Mouse (Mus musculus): ENCODE measurements around the gene Wwtr1. TPM values are rescaled to one million over a fixed set of nuclear protein-coding genes. Genes with fewer than 3 reads are reported as not detected.

The Wwtr1 gene
- polyA plus RNA-seq, 1 experiment from 2014 or later: 11.2 TPM

DNA sequence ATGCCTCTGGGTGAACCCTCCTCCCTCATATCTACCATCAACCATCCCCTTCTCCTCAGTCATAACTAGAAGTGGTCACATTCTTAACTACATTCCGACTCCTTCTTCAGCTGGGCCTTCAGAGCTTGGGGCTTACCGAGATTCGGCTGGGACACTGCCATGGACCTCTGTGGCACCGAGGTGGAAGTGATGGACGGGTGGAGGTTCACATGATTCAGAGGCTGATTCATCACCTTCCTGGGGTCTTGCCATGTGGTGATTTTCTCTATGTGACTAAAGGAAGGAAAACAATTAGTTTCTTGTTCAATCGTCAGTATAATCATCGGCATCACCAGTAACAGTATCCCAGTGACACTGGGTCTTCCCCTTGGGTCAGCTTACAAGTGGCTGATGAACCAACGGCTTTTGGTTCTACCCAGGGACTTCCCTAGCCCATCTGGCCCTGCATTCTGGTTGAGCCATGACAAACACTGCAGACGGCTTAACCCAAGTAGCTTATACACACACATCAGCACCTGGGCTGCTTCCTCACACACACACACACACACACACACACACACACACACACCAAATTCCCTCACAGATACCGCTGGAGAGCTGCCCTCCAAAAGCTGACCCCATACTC lies 74.0 kb downstream of the Wwtr1 start:
- Histone ChIP-seq H3K4me3 (ENCODE audit: low read depth, low read length) (no peak overlapping the region), H3K9me3 (ENCODE audit: control insufficient read depth, low read length) (no peaks in the 10 kb centered on the region), H3K36me3 (ENCODE audit: control insufficient read depth, insufficient read depth, low read length) (no peaks in the 10 kb centered on the region), H3K4me1 (ENCODE audit: control insufficient read depth, insufficient read depth, low read length) (peaks cover 2% of the 10 kb centered on the region; the same call in 1 of the 2 replicates), H3K9ac (ENCODE audit: low read length) (no peak overlapping the region), H3K4me2 (ENCODE audit: low read depth, severe bottlenecking) (no peak overlapping the region), H3K27ac (replicated peaks; ENCODE audit: low read depth, low read length) (no peak overlapping the region), H3K27me3 (ENCODE audit: control insufficient read depth, insufficient read depth, low read length) (no peaks in the 10 kb centered on the region)
- DNase-seq (ENCODE audit: low spot score) (no peak), ATAC-seq (ENCODE audit: insufficient number of reproducible peaks, low FRiP score, low TSS enrichment, low read depth) (no peak)
- 87% methylated on average over 10 of the region's 10 CpGs for WGBS

DNA sequence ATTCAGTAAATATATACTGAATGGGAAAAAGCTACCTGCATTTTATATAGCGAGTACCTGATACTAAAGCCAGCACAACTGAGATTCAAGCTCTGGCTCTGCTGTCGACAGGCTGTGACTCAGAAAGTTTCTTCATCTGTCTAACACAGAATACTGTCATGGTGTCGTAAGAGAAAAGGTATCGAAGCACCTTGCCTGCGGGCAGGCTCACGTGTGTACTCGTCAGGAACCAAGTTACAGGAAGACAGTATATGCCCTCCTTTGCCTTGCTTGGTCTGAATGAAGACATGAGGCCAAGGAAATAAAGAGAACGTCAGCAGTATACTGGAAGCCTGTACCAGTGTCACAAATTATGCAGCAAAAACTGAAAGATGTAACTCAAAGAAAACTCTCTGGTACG lies 74.9 kb downstream of the Wwtr1 start:
- Histone ChIP-seq H3K9me3 (ENCODE audit: control insufficient read depth, low read length) (no peaks in the 10 kb centered on the region), H3K36me3 (ENCODE audit: control insufficient read depth, insufficient read depth, low read length) (no peaks in the 10 kb centered on the region), H3K4me3 (ENCODE audit: low read depth, low read length) (no peak overlapping the region), H3K4me1 (ENCODE audit: control insufficient read depth, insufficient read depth, low read length) (no peaks in the 10 kb centered on the region), H3K9ac (ENCODE audit: low read length) (no peak overlapping the region), H3K27ac (replicated peaks; ENCODE audit: low read depth, low read length) (no peak overlapping the region), H3K27me3 (ENCODE audit: control insufficient read depth, insufficient read depth, low read length) (no peaks in the 10 kb centered on the region), H3K4me2 (ENCODE audit: low read depth, severe bottlenecking) (no peak overlapping the region)
- ATAC-seq (ENCODE audit: insufficient number of reproducible peaks, low FRiP score, low TSS enrichment, low read depth): no peak
- 95% methylated on average over 9 of the region's 9 CpGs for WGBS
- no peak for DNase-seq (ENCODE audit: low spot score)

DNA sequence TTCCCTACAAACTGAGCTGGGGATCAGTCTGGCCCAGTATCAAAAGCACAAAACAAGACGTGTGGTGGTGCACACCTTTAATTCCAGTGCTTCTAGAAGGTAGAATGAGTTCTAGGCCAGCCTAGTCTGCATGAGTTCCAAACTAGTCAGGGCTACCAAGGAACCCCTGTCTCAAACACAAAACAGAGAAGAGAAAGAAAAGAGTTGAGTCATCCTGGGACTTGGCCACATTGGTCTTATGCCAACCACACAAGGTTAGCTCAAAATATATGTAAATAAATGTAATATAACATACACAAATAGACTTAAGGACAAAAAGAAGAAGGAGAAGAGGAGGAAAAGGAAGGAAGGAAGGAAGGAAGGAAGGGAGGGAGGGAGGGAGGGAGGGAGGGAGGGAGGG lies 77.9 kb downstream of the Wwtr1 start:
- no peak for ATAC-seq (ENCODE audit: insufficient number of reproducible peaks, low FRiP score, low TSS enrichment, low read depth)
- no peak overlapping the region for H3K27ac ChIP-seq (replicated peaks; ENCODE audit: low read depth, low read length)
- H3K4me1 ChIP-seq (ENCODE audit: control insufficient read depth, insufficient read depth, low read length): no peaks in the 10 kb centered on the region
- H3K36me3 ChIP-seq (ENCODE audit: control insufficient read depth, insufficient read depth, low read length): no peaks in the 10 kb centered on the region
- DNase-seq (ENCODE audit: low spot score): no peak
- 80% methylated on average over 1 of the region's 1 CpGs for WGBS
- no peaks in the 10 kb centered on the region for H3K27me3 ChIP-seq (ENCODE audit: control insufficient read depth, insufficient read depth, low read length)
- no peak overlapping the region for H3K4me3 ChIP-seq (ENCODE audit: low read depth, low read length)
- H3K4me2 ChIP-seq (ENCODE audit: low read depth, severe bottlenecking): no peak overlapping the region
- H3K9me3 ChIP-seq (ENCODE audit: control insufficient read depth, low read length): no peaks in the 10 kb centered on the region
- H3K9ac ChIP-seq (ENCODE audit: low read length): no peak overlapping the region

DNA sequence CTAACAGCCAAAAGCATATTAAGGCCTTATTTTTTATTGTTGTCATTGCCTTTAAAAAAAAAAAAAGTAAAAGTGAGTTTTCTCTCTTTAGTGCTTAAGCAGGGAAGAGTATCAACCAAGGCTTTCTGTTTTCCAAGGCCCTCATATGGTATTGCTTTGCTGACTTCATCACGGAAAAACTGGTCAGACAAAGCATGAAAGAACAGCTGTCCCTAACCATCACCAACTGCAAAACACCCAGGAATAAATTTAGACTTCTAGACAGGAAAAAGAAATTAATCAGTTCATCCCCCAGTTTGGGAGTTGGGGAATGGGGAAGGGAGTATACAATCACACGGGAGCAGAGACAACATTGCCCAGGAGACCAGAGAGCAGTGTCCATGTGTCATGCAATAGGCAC lies 79.3 kb downstream of the Wwtr1 start:
- DNase-seq (ENCODE audit: low spot score) (no peak), ATAC-seq (ENCODE audit: insufficient number of reproducible peaks, low FRiP score, low TSS enrichment, low read depth) (no peak)
- WGBS: 73% methylated on average over 2 of the region's 2 CpGs
- no peaks in the 10 kb centered on the region for H3K36me3 ChIP-seq (ENCODE audit: control insufficient read depth, insufficient read depth, low read length)
- no peaks in the 10 kb centered on the region for H3K27me3 ChIP-seq (ENCODE audit: control insufficient read depth, insufficient read depth, low read length)
- no peak overlapping the region for H3K4me2 ChIP-seq (ENCODE audit: low read depth, severe bottlenecking)
- H3K9me3 ChIP-seq (ENCODE audit: control insufficient read depth, low read length): no peaks in the 10 kb centered on the region
- no peak overlapping the region for H3K4me3 ChIP-seq (ENCODE audit: low read depth, low read length)
- H3K27ac ChIP-seq (replicated peaks; ENCODE audit: low read depth, low read length): no peak overlapping the region
- H3K9ac ChIP-seq (ENCODE audit: low read length): no peak overlapping the region
- no peaks in the 10 kb centered on the region for H3K4me1 ChIP-seq (ENCODE audit: control insufficient read depth, insufficient read depth, low read length)

DNA sequence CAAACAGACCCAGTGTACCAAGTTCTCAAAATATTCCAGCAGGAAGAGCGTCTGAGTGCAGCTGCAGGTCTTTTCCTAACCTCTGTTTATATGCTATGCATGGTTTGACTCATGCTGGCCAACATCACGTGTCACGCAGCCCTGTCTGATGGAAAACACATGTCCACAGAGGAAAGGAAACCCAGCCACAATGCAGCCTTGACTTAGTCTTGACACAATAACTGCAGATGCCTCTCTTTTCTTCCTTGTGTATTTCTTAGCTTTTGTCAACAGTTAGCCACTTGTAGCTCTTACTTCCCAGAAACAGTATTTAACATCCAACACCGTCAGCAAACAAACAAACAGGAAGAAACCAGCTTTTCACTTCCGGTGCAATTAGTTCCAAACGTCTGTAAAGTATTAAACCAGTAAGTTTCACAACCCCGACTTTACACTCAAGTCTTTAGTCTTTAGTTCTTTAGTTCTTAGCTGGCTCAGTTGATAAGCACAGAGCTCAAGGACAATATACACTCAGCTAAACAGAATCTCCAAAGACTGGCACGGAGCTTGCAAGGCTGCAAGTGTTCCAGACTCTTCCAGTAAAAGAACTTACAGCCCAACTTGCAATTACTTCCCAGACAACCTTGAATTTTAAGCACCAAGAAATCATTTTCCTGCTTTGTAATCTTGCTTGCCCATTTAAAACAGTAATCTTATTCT lies 88.1 kb downstream of the Wwtr1 start:
- H3K4me3 ChIP-seq (ENCODE audit: low read depth, low read length): no peak overlapping the region
- H3K4me1 ChIP-seq (ENCODE audit: control insufficient read depth, insufficient read depth, low read length): peaks cover 21% of the 10 kb centered on the region
- H3K4me2 ChIP-seq (ENCODE audit: low read depth, severe bottlenecking): peak overlapping the region; percentile 29; the same call in 1 of the 2 replicates
- no peaks in the 10 kb centered on the region for H3K9me3 ChIP-seq (ENCODE audit: control insufficient read depth, low read length)
- H3K27ac ChIP-seq (replicated peaks; ENCODE audit: low read depth, low read length): peak overlapping the region; percentile 89
- DNase-seq (ENCODE audit: low spot score): peak; percentile 80
- WGBS: 16% methylated on average over 8 of the region's 8 CpGs
- no peak overlapping the region for H3K9ac ChIP-seq (ENCODE audit: low read length)
- no peaks in the 10 kb centered on the region for H3K27me3 ChIP-seq (ENCODE audit: control insufficient read depth, insufficient read depth, low read length)
- H3K36me3 ChIP-seq (ENCODE audit: control insufficient read depth, insufficient read depth, low read length): no peaks in the 10 kb centered on the region
- ATAC-seq (ENCODE audit: insufficient number of reproducible peaks, low FRiP score, low TSS enrichment, low read depth): peak; percentile 92

DNA sequence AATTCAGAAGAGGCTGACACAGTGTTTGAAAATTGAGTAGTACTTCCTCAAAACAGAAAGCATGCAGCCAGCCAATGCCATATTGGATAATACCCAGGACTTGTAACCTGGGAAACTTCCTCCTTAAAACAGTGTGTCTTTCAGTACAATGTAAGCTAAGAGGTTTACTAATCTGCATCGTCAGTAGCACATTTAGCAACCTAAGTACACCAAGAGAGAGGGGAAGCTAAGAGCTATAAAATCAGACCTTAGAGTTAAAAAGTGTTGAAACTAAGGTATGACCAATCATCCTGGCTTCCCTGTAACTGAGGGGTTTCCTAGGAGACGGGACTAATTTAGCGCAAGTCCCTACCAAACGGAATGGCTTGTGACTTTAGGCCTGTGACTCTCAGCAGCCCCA lies 89.6 kb downstream of the Wwtr1 start:
- WGBS: 37% methylated on average over 4 of the region's 4 CpGs
- ATAC-seq (ENCODE audit: insufficient number of reproducible peaks, low FRiP score, low TSS enrichment, low read depth) (no peak), DNase-seq (ENCODE audit: low spot score) (no peak)
- Histone ChIP-seq H3K4me3 (ENCODE audit: low read depth, low read length) (no peak overlapping the region), H3K27ac (replicated peaks; ENCODE audit: low read depth, low read length) (peak overlapping the region; percentile 89; the same call in 1 of the 2 replicates), H3K9me3 (ENCODE audit: control insufficient read depth, low read length) (no peaks in the 10 kb centered on the region), H3K4me1 (ENCODE audit: control insufficient read depth, insufficient read depth, low read length) (peaks cover 21% of the 10 kb centered on the region), H3K9ac (ENCODE audit: low read length) (no peak overlapping the region), H3K36me3 (ENCODE audit: control insufficient read depth, insufficient read depth, low read length) (no peaks in the 10 kb centered on the region), H3K4me2 (ENCODE audit: low read depth, severe bottlenecking) (no peak overlapping the region), H3K27me3 (ENCODE audit: control insufficient read depth, insufficient read depth, low read length) (no peaks in the 10 kb centered on the region)

DNA sequence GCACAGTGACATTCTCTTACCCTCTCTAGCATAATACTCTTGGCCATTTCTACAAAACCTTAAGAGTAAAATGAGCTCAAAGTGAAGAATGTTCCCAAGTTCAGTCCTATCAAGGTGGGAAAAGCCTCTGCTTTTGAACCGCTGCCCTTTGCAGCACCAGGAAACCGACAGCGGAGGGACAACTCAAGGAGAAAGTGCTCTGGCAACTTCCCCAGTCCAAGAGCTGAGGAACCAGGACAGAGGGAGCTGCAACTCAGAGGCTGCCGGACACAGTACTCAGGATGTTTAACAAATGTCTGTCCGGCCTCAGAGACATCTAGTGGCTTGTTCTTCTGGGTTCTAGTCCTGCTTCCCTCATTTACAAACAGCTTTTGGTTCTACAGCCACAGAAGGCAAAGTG lies 93.7 kb downstream of the Wwtr1 start:
- no peak for ATAC-seq (ENCODE audit: insufficient number of reproducible peaks, low FRiP score, low TSS enrichment, low read depth)
- Histone ChIP-seq H3K4me3 (ENCODE audit: low read depth, low read length) (no peak overlapping the region), H3K9me3 (ENCODE audit: control insufficient read depth, low read length) (no peaks in the 10 kb centered on the region), H3K4me2 (ENCODE audit: low read depth, severe bottlenecking) (no peak overlapping the region), H3K27ac (replicated peaks; ENCODE audit: low read depth, low read length) (no peak overlapping the region), H3K36me3 (ENCODE audit: control insufficient read depth, insufficient read depth, low read length) (no peaks in the 10 kb centered on the region), H3K27me3 (ENCODE audit: control insufficient read depth, insufficient read depth, low read length) (no peaks in the 10 kb centered on the region), H3K4me1 (ENCODE audit: control insufficient read depth, insufficient read depth, low read length) (peaks cover 8% of the 10 kb centered on the region), H3K9ac (ENCODE audit: low read length) (no peak overlapping the region)
- no peak for DNase-seq (ENCODE audit: low spot score)
- 91% methylated on average over 5 of the region's 5 CpGs for WGBS

DNA sequence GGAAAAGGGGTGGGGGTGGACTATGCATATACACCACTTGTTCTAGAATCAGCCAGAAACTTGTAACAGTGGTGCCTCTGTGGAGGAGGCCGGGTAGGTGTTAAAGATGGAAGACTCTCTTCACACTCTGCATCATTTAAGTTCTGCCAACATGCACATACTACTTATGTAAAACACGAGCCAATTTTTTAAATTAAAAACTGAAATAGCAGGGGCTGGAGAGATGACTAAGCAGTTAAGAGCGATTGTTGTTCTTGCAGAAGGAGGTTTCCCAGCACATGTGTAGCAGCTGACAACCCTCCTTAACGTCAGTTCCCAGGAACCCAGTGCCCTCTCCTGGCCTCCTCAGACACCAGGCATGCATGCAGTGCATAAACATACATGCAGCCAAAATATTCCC lies 95.1 kb downstream of the Wwtr1 start:
- Histone ChIP-seq H3K9ac (ENCODE audit: low read length) (no peak overlapping the region), H3K4me3 (ENCODE audit: low read depth, low read length) (no peak overlapping the region), H3K36me3 (ENCODE audit: control insufficient read depth, insufficient read depth, low read length) (no peaks in the 10 kb centered on the region), H3K4me1 (ENCODE audit: control insufficient read depth, insufficient read depth, low read length) (no peaks in the 10 kb centered on the region), H3K27ac (replicated peaks; ENCODE audit: low read depth, low read length) (no peak overlapping the region), H3K27me3 (ENCODE audit: control insufficient read depth, insufficient read depth, low read length) (no peaks in the 10 kb centered on the region), H3K4me2 (ENCODE audit: low read depth, severe bottlenecking) (no peak overlapping the region), H3K9me3 (ENCODE audit: control insufficient read depth, low read length) (no peaks in the 10 kb centered on the region)
- ATAC-seq (ENCODE audit: insufficient number of reproducible peaks, low FRiP score, low TSS enrichment, low read depth) (no peak), DNase-seq (ENCODE audit: low spot score) (no peak)
- 73% methylated on average over 4 of the region's 4 CpGs for WGBS

Measured in limb, embryonic 11.5 days (tissue).